Mouse (Mus musculus) spleen, embryonic (tissue): ENCODE results near the gene Gclm.

Experiments used
- CTCF ChIA-PET: fragments of 350-600 bp; sonication (Branson Sonifier 250); formaldehyde crosslinking; loops from one replicate; lab custom pipeline; 2022; lab: Charles Lee

Gclm gene

DNA sequence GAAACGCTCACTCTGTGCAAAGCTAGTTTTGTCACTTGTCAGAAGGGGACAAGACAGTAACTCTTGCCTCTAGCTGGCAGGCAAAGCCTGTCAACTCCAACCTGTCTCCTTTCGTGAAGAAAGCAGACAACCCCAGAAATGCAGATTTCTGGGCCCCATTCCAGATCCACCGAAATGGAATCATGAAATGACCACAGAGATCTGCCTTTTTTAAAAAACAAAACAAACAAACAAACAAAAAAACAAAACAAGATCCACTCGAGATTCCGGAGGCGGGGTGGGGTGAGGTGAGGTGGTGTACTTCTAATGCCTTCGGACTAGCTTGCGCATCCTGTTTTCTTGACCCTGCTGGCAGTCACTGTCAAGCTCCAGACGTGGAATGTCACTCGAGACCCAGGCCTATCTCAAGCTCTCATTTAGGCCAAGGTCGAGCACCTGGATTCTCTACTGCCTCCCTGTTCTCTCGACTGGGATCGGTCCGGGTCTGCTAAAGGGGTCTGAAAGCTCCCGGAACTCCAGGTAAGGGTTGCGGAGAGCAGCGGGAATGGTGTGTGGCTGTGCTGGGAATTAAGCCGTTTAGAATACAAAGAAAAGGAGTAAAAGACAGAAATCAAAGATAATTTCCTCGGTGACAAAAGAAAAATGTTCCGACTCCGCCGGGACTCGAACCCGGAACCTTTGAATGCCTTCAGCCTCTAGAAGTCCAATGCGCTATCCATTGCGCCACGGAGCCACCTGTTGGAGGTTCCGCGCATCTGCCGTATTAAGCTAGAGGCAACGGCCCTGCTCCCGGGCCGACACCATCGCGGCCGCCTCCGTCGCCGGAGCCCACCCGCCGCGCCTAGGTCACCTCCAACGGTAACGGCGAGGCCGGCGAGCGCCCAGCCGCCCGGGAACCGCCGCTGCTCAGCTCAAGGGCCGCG, 47.2 kb downstream of the Gclm start:
- CTCF ChIA-PET: interaction anchor here (0.7 to 0.9 kb wide), 4 partner anchors 10 to 100 kb away, joined by 3 to 4 read pairs (median 4); no protein-coding TSS in a partner anchor

DNA sequence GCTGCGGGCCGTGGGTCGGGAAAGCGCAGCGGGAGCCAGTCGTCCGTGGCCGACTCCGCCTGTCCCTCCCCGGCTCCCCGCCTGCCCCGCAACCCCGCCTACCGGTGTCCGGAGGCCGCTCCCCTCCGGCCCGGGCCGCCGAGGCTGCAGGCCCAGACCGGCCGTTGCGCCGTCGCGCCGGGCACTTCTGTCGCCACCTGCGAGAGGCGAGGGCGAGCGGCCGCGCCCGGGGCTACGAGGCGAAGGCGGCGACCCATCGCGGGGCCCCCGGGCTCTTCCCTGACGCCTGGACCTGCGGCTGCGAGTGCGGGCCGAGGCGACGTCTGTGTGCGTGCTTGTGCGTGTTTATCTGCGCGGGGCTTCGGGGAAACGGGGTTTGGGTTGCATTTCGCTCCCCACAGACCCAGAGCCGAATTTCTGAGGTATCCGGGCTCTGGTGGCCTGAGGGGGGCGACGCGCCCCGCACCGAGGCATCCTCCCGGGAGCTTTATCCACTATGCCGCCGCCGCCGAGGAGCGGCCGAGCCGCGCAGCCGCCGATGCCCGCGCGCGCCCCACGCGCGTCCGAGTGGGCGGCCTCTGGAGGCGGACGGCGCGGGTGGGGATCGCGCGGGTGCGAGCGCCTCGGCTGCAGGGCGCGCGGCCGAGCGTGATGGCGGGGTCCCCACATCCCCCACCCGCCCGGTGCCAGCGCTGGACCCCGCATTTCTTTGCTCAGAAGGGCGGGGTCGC, 48.0 kb downstream of the Gclm start:
- CTCF ChIA-PET: interaction anchor here (0.7 to 0.9 kb wide), 4 partner anchors 11 to 100 kb away, joined by 3 to 4 read pairs (median 3); no protein-coding TSS in a partner anchor

GRCm38 (mm10) chr3:122293954-122294850, 48.8 kb downstream of the Gclm start, which contains the start of gene Bcar3:
TSS of gene Bcar3 (plus strand) at chr3:122294136.
- CTCF ChIA-PET: interaction anchor here (0.5 to 0.9 kb wide), 3 partner anchors 17 to 338 kb away, joined by 3 read pairs; no protein-coding TSS in a partner anchor

DNA sequence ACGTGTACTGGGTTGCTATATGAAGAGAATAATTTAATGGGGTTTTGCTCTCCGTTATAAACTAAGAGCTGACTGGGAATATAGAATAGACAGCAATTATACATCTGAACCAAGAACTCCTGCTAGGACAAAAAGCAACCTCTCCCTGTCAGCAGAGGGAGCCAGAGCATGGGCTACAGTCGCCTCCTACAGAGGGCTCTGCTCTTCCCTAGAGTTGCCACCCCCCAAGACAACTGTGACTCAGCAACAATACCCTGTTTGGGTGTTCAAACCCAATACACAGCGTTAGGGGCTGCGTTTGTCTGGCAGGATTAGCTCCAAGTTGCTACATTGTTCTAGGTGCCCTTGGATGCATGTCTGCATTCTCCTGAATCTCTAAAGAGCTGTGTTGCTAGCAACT, 50.2 kb downstream of the Gclm start:
- CTCF ChIA-PET: interaction anchor here (0.6 kb wide), 1 partner anchor 625 kb away, joined by 3 read pairs; no protein-coding TSS in a partner anchor

DNA sequence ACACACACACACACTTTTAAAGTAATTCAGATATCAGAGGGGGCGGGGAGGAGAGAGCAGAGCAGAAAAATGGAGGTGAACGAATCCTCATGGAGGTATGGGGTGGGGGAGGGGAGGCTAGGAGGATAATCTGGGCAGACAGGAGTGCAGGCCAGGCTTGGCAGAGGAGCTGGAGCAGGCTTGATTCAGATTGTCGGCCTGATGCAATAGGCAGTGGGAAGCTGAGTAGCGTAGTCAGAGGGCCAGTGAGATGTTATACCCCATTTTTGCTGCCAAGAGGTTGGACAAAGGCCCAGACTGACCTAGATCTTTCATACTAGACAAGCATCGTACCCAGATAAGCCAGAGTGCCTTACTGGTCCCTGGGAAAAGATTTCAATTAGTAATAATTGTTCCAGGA, 51.6 kb downstream of the Gclm start:
- CTCF ChIA-PET: no interaction called here

DNA sequence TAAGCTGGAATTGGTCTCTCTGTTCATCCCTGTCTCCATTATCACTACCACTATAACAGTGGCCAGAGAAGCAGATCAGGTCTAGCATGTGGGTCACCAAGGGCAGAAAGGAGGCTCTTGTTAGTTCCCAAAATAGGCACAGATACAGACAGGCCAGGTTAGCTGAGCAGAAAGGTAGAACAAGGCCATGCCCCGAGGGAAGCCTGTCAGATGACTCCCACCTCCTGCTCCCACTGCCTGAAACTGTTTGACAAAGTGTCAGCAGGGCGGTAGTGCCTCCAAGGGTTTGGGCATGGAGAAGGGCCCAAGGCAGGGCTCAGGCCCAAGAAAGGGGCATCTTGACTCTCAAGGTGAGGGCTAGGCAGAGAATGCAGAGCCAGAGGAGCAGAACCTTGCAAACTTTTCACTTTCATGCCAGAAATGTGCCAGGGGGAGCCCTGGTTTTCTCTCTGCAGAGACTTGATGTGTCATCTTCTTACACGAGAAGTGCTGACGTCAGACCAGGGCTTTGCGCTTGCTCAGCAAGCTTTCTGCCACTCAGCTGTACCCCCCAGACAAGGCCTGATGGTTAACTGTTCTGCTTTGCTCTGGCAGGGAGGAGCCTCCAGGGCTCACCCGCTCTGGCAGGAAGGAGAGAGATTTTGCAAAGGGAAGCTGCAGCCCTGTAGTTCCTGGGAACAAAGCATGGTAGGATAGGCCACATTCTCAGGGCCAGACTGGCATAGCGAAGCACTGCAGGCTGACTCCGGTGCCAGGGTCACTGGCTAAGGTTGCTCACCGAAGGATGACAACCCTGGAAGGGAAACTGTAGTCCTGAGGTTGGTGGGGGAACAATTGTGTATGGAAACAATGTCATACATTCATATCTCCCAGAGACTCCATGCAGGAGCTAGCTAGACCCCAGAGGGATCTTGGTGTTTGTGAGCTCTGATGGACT, 55.9 kb downstream of the Gclm start:
- CTCF ChIA-PET: no interaction called here

DNA sequence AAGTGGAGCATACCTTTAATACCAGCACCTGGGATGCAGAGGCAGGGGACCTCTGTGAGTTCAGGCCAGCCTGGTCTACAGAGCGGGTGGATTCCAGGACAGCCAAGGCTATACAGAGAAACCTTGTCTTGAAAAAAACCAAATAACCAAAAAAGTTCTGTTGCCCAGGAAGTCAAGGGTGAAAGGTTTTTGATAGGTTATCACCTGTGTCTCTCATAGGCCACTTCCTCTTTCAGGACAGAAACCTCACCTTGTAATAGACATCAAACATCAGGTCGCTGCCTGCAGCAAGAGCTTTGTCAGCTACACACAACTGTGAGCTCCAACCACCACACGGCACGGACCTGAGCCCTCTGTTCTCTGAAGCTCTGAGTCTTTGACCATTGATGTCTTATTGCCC, 59.2 kb downstream of the Gclm start:
- CTCF ChIA-PET: no interaction called here

- CTCF ChIA-PET: interaction anchor here (0.7 kb wide), 1 partner anchor 61 kb away, joined by 3 read pairs; no protein-coding TSS in a partner anchor
Measured at GRCm38 (mm10) chr3:122307894-122308671, 62.7 kb downstream of the Gclm start.

DNA sequence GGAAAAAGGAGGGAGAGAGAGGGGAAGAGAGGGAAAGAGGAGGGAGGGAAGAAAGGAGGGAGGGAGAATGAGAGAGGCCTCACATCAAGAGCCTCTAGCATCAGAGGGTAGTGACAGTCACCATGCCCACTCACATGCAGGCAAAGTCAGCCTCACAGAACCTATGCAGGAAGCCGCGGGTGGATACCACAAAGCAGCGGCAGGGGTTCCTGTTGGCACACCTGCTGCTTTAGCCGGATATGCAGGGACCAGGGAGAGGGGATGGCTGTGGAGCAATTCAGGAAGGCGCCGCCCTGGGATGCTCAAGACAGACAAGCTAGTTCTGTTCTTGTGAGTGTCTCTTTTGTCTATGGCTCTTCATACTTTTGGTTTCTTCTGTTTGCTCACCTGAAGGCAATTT, 63.6 kb downstream of the Gclm start:
- CTCF ChIA-PET: no interaction called here

DNA sequence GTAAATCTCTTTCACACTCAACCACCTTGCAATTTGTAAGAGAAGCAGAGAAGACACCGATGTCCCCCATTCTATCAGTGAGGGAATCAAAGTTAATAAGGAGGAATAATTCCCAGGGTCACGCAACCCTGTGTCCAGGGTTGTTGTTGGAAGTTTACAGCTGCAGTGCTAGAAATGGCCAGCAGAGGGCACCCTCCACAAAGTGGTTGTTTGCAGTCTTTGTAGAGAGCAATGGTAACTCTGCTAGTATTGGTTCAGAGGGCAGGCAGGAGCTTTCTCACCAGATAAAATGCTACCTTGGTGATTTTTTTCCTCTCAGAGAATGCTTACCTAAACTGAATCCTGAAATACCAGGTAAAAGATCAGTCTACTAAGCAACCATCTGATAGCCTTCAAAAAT, 66.7 kb downstream of the Gclm start:
- CTCF ChIA-PET: interaction anchor here (0.7 to 1.2 kb wide), 5 partner anchors 11 to 453 kb away, joined by 3 read pairs; no protein-coding TSS in a partner anchor

DNA sequence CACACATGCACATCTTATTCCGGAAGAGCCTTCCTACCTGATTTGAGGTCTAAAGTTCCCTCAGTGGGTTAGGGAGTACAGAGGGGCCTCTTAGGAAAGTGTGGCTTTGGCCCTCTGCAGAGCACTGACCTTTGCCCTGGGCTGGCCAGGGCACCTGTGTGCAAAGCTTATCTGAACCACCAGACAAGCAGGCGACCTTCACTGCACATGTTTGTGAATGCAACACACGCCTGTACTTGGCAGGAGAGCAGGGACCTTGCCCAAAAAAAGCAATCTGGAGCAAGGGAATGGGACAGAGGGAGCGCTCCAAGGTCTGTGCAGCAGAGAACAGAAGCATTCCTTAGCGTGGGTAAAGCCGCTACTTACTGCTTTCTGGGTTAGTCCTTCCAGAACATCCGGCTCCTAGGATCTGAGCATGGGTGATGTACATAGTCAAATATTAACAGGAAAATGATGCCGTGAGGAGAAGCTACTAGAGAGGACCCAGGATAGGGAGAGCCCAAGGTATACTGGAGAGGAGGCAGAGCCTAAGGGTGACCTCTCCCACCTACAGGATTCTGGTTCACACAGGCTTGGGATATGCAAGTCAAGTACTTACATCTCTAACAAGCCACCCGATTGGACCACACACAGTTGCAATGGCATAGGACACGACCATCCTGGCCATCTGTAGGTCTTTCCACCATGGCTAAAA, 67.7 kb downstream of the Gclm start:
- CTCF ChIA-PET: no interaction called here

- CTCF ChIA-PET: no interaction called here
Measured at GRCm38 (mm10) chr3:122313936-122314335, 68.6 kb downstream of the Gclm start.

DNA sequence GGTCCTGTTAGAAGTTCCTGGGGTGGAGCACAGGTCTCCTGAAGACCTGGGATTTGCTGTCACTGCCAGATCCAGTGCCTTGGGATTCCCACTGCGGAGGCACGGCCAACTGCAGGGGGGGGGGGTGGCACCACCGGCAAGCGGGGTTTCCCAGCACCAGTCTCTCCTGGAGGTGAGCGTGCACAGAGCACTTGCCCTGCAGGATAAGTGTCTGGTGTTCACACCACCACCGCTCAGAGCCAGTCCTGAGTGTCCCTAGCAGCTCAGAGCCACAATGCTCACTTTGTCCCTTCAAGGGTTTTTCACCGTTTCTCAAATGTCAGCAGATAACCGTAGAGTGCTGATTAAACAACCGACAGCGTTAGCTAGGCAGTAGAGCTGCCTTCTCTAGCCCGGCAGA, 71.3 kb downstream of the Gclm start:
- CTCF ChIA-PET: no interaction called here

DNA sequence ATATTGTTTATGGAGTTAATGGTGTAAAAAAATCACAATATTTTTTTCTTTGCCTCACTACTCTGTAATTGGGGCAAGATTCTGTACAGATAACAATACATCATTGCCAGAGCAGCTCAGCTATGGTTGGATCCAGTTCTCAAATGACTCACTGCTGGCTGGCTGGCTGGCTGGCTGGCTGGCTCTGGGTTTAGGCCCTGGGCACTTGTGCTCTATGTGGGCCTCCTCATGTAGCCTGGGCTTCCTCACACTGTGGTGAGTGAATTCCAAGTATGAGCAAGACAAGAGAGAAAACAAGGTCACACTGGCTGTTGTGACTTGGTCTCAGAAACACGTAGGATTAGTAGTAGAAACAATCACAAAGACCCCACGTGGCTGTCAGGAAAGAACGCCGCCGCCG, 72.0 kb downstream of the Gclm start:
- CTCF ChIA-PET: no interaction called here
